In genomic region chr5:147850194-147850593, GRCm38 (mm10) we compare ENCODE assay signal across 18 mouse cellular contexts. TPM values are rescaled to one million over a fixed set of nuclear protein-coding genes. Genes with fewer than 3 reads are reported as not detected.
DNase-seq lines count a peak whose midpoint lies in the region; ATAC-seq and TF ChIP-seq lines count a peak whose summit lies in the region.
"Had no signal": no experiment of that assay in that cellular context is flagged by ENCODE, and none has a peak within 500 bp of the region (broad histone marks: within the 10 kb centered on the region; RNA-seq: fewer than 3 reads in every experiment).

No protein-coding gene starts in this region.

- ATAC-seq in embryonic facial prominence, embryonic 14.5 days (ENCODE audit: low read depth): no peak
- ATAC-seq: intestine, postnatal 0 days had no signal

- DNase-seq in embryonic facial prominence, embryonic 14.5 days (ENCODE audit: low spot score): peak; percentile 24
- no peak for DNase-seq in embryonic facial prominence, embryonic 10.5 days (ENCODE audit: low spot score)
- DNase-seq in left cerebral cortex, adult 2 months (ENCODE audit: extremely low spot score in 1 of 2, low spot score in 2 of 2): no peak
- DNase-seq in left cerebral cortex, postnatal 10 days (ENCODE audit: extremely low spot score in 1 of 2, low spot score in 2 of 2): no peak
- DNase-seq in heart, postnatal 14 days: peak; percentile 21 to 48
- no peak for DNase-seq in spleen, postnatal 10 days (ENCODE audit: low spot score in 2 of 2)
- no peak for DNase-seq in forebrain, embryonic 10.5 days (ENCODE audit: extremely low spot score, low spot score)
- DNase-seq in layer of hippocampus, postnatal 36 days: no peak
- DNase-seq: cerebellum, adult 11 months; cerebellum, postnatal 25 days; gastrocnemius, postnatal 14 days; lung, postnatal 4 days; thymus, postnatal 14 days had no signal

- H3K27me3 ChIP-seq in embryonic facial prominence, embryonic 14.5 days (replicated peaks; ENCODE audit: control insufficient read depth, insufficient read depth, low read length): no peaks in the 10 kb centered on the region
- H3K27me3 ChIP-seq in embryonic facial prominence, embryonic 10.5 days (replicated peaks; ENCODE audit: low read depth, poor library complexity, severe bottlenecking): no peaks in the 10 kb centered on the region
- no peaks in the 10 kb centered on the region for H3K27me3 ChIP-seq in forebrain, embryonic 10.5 days (ENCODE audit: poor library complexity, severe bottlenecking)
- H3K27me3 ChIP-seq: hindbrain, embryonic 15.5 days; midbrain, embryonic 12.5 days; stomach, embryonic 15.5 days had no signal

- no peak overlapping the region for H3K27ac ChIP-seq in embryonic facial prominence, embryonic 14.5 days (replicated peaks; ENCODE audit: low read depth, low read length)
- no peak overlapping the region for H3K27ac ChIP-seq in embryonic facial prominence, embryonic 10.5 days (replicated peaks)
- peak overlapping the region; percentile 55; the same call in 1 of the 2 replicates for H3K27ac ChIP-seq in left cerebral cortex, adult 2 months
- H3K27ac ChIP-seq in forebrain, embryonic 10.5 days: no peak overlapping the region
- H3K27ac ChIP-seq: hindbrain, embryonic 15.5 days; limb, embryonic 13.5 days; midbrain, embryonic 12.5 days; stomach, embryonic 15.5 days had no signal

- no peak overlapping the region for H3K9ac ChIP-seq in embryonic facial prominence, embryonic 14.5 days (ENCODE audit: low read depth, low read length)
- H3K9ac ChIP-seq: hindbrain, embryonic 15.5 days; limb, embryonic 13.5 days; midbrain, embryonic 12.5 days; stomach, embryonic 15.5 days had no signal

- no peak overlapping the region for H3K4me2 ChIP-seq in embryonic facial prominence, embryonic 14.5 days (ENCODE audit: low read depth, low read length)
- H3K4me2 ChIP-seq: hindbrain, embryonic 15.5 days; limb, embryonic 13.5 days; midbrain, embryonic 12.5 days; stomach, embryonic 15.5 days had no signal

- 74% methylated on average over 7 of the region's 7 CpGs for WGBS in embryonic facial prominence, embryonic 14.5 days
- WGBS in embryonic facial prominence, embryonic 10.5 days: 83% methylated on average over 7 of the region's 7 CpGs
- WGBS in forebrain, embryonic 10.5 days: 82% methylated on average over 7 of the region's 7 CpGs

- H3K36me3 ChIP-seq in embryonic facial prominence, embryonic 14.5 days (ENCODE audit: control insufficient read depth, insufficient read depth, low read length): no peaks in the 10 kb centered on the region
- no peaks in the 10 kb centered on the region for H3K36me3 ChIP-seq in embryonic facial prominence, embryonic 10.5 days (replicated peaks)
- H3K36me3 ChIP-seq in forebrain, embryonic 10.5 days (replicated peaks): no peaks in the 10 kb centered on the region
- H3K36me3 ChIP-seq: hindbrain, embryonic 15.5 days; limb, embryonic 13.5 days; midbrain, embryonic 12.5 days; stomach, embryonic 15.5 days had no signal

- intact Hi-C loops in left cerebral cortex, adult 2 months (cut with DNase I): no loop called here
- intact Hi-C loops in left cerebral cortex, postnatal 10 days (cut with DNase I): no loop called here
- intact Hi-C loops in heart, postnatal 14 days (cut with DNase I): loop anchor here (5.0 kb wide), 1 partner anchor 433 kb away; no protein-coding TSS in a partner anchor

- no peaks in the 10 kb centered on the region for H3K9me3 ChIP-seq in embryonic facial prominence, embryonic 14.5 days (ENCODE audit: control insufficient read depth, low read length)
- H3K9me3 ChIP-seq in embryonic facial prominence, embryonic 10.5 days: no peaks in the 10 kb centered on the region
- H3K9me3 ChIP-seq in forebrain, embryonic 10.5 days: no peaks in the 10 kb centered on the region
- H3K9me3 ChIP-seq: hindbrain, embryonic 15.5 days; limb, embryonic 13.5 days; midbrain, embryonic 12.5 days; stomach, embryonic 15.5 days had no signal

- no peaks in the 10 kb centered on the region for H3K4me1 ChIP-seq in embryonic facial prominence, embryonic 14.5 days (ENCODE audit: control insufficient read depth, insufficient read depth, low read length)
- H3K4me1 ChIP-seq in embryonic facial prominence, embryonic 10.5 days: no peaks in the 10 kb centered on the region
- no peaks in the 10 kb centered on the region for H3K4me1 ChIP-seq in forebrain, embryonic 10.5 days
- H3K4me1 ChIP-seq: hindbrain, embryonic 15.5 days had no signal

- TF ChIP-seq CTCF in left cerebral cortex, adult 2 months (IDR thresholded peaks at IDR 0.05): no peak

- no peak overlapping the region for H3K4me3 ChIP-seq in embryonic facial prominence, embryonic 14.5 days (ENCODE audit: low read depth, low read length)
- no peak overlapping the region for H3K4me3 ChIP-seq in embryonic facial prominence, embryonic 10.5 days
- no peak overlapping the region for H3K4me3 ChIP-seq in left cerebral cortex, adult 2 months
- no peak overlapping the region for H3K4me3 ChIP-seq in forebrain, embryonic 10.5 days
- H3K4me3 ChIP-seq: hindbrain, embryonic 15.5 days; limb, embryonic 13.5 days; midbrain, embryonic 12.5 days; stomach, embryonic 15.5 days had no signal

RNA-seq across cellular contexts. Expression of gene Pomp, which starts 10.1 kb away (rescaled TPM):
- polyA plus RNA-seq in embryonic facial prominence, embryonic 14.5 days (2014; fragmentation: Nextera tagmentation; extraction: Ambion mirVana): 459 and 481 TPM in 2 replicates
- 513 and 534 TPM in 2 replicates for polyA plus RNA-seq in embryonic facial prominence, embryonic 10.5 days (2016; fragmentation: Nextera tagmentation; extraction: Ambion mirVana)
- total RNA-seq in left cerebral cortex, adult 2 months (2021): 100 to 1,000 TPM; 186 to 206 TPM
- total RNA-seq in left cerebral cortex, postnatal 10 days (2021): 100 to 1,000 TPM; 149 to 163 TPM
- 100 to 1,000 TPM; 114 to 129 TPM for total RNA-seq in heart, postnatal 14 days (2021)
- 522 and 529 TPM in 2 replicates for polyA plus RNA-seq in forebrain, embryonic 10.5 days (2016; fragmentation: Nextera tagmentation; extraction: Ambion mirVana)
- 100 to 1,000 TPM; 140 to 156 TPM for total RNA-seq in layer of hippocampus, postnatal 36 days (2021)

RNA-seq across cellular contexts. Expression of gene Slc46a3, which starts 44.4 kb away (rescaled TPM):
- 3.9 and 4.5 TPM in 2 replicates for polyA plus RNA-seq in embryonic facial prominence, embryonic 14.5 days (2014; fragmentation: Nextera tagmentation; extraction: Ambion mirVana)
- polyA plus RNA-seq in embryonic facial prominence, embryonic 10.5 days (2016; fragmentation: Nextera tagmentation; extraction: Ambion mirVana): 2.5 TPM in 2 replicates
- 1 to 10 TPM; 5.5 to 8.8 TPM for total RNA-seq in left cerebral cortex, adult 2 months (2021)
- 1 to 10 TPM; 4.1 to 4.4 TPM for total RNA-seq in left cerebral cortex, postnatal 10 days (2021)
- 1 to 10 TPM; 6.1 to 8.1 TPM for total RNA-seq in heart, postnatal 14 days (2021)
- 3.3 and 3.9 TPM in 2 replicates for polyA plus RNA-seq in forebrain, embryonic 10.5 days (2016; fragmentation: Nextera tagmentation; extraction: Ambion mirVana)
- total RNA-seq in layer of hippocampus, postnatal 36 days (2021): 1 to 10 TPM; 6.7 to 7.8 TPM

Comparison
In these comparisons a context has a peak if more than half of its experiments do, and no peak if none do; other contexts are left out.
1. DNase-seq: peak in embryonic facial prominence, embryonic 14.5 days (single experiment) and heart, postnatal 14 days (2 of 2); none in embryonic facial prominence, embryonic 10.5 days (single experiment), left cerebral cortex, adult 2 months (0 of 2), left cerebral cortex, postnatal 10 days (0 of 2), spleen, postnatal 10 days (0 of 2), forebrain, embryonic 10.5 days (single experiment) and layer of hippocampus, postnatal 36 days (0 of 2).